Mouse (Mus musculus) heart, embryonic 16.5 days (tissue): ENCODE results near the gene Ppp1r11. TPM values are rescaled to one million over a fixed set of nuclear protein-coding genes. Genes with fewer than 3 reads are reported as not detected.

Experiments used
- ATAC-seq: fragments of 200-750 bp; cut with Nextera tagmentation; replicated peaks from 2 replicates; pipeline ENCODE4 v1.8.0; 2017; ENCODE audit warnings: moderate number of reproducible peaks; ENCODE audit not compliant: insufficient read depth, low FRiP score; ENCODE audit errors: extremely low read depth
- H3K27ac ChIP-seq: fragments of 300-500 bp; sonication (generic); 2 replicates; pipeline ENCODE4 v1.5.1; 2014; ENCODE audit warnings: mild to moderate bottlenecking, low read length, control low read depth, moderate library complexity
- H3K27me3 ChIP-seq: fragments of 300-500 bp; sonication (generic); 2 replicates; pipeline ENCODE4 v1.6.1; 2014; ENCODE audit warnings: low read length, mixed read lengths; ENCODE audit not compliant: control insufficient read depth, insufficient read depth
- H3K36me3 ChIP-seq: fragments of 300-500 bp; sonication (generic); 2 replicates; pipeline ENCODE4 v1.6.1; 2014; ENCODE audit not compliant: control insufficient read depth, insufficient read depth
- H3K4me1 ChIP-seq: fragments of 300-500 bp; sonication (generic); 2 replicates; pipeline ENCODE4 v1.6.1; 2014; ENCODE audit warnings: low read length, mixed read lengths; ENCODE audit not compliant: control insufficient read depth, insufficient read depth
- H3K4me2 ChIP-seq: fragments of 300-500 bp; sonication (generic); 2 replicates; pipeline ENCODE4 v1.6.1; 2014; ENCODE audit warnings: low read depth, mild to moderate bottlenecking, control low read depth, low read length
- H3K4me3 ChIP-seq: fragments of 300-500 bp; sonication (generic); 2 replicates; pipeline ENCODE4 v1.5.1; 2014; ENCODE audit warnings: mild to moderate bottlenecking, control low read depth, low read length
- H3K9ac ChIP-seq: fragments of 300-500 bp; sonication (generic); 2 replicates; pipeline ENCODE4 v1.6.1; 2014; ENCODE audit warnings: low read length, control low read depth
- H3K9me3 ChIP-seq: fragments of 300-500 bp; sonication (generic); replicated peaks from 2 replicates; pipeline ENCODE4 v1.6.1; 2016; ENCODE audit warnings: low read length; ENCODE audit not compliant: control insufficient read depth
- WGBS: fragments of 180-500 bp; shearing (Covaris S2); extraction: QIAGEN DNeasy Blood & Tissue Kit; methylation state at CpG from one replicate; pipeline ENCODE4 v1.1.7; 2014; 5-methylcytosine and 5-hydroxymethylcytosine counted together
- polyA plus RNA-seq: library from polyadenylated mRNA; unstranded; fragments of >200 nt; fragmentation: Nextera tagmentation; extraction: Ambion mirVana; gene quantifications from 2 replicates; pipeline ENCODE4 v1.2.1, GENCODE M21; 2015

Gene Ppp1r11
- polyA plus RNA-seq, 1 experiment from 2014 or later: 81.4 TPM

GRCm38 (mm10) chr17:36912031-36912430 lies 39.5 kb downstream of the Ppp1r11 start:
- Histone ChIP-seq H3K27me3 (peaks cover 12% of the 10 kb centered on the region), H3K9ac (no peak overlapping the region), H3K9me3 (no peaks in the 10 kb centered on the region), H3K36me3 (no peaks in the 10 kb centered on the region), H3K4me3 (no peak overlapping the region), H3K4me2 (no peak overlapping the region), H3K4me1 (no peaks in the 10 kb centered on the region), H3K27ac (no peak overlapping the region)
- no peak for ATAC-seq
- 57% methylated on average over 2 of the region's 2 CpGs for WGBS

- H3K36me3 ChIP-seq: no peaks in the 10 kb centered on the region
- no peak overlapping the region for H3K27ac ChIP-seq
- no peaks in the 10 kb centered on the region for H3K4me1 ChIP-seq
- no peak for ATAC-seq
- H3K4me2 ChIP-seq: no peak overlapping the region
- H3K9me3 ChIP-seq: no peaks in the 10 kb centered on the region
- no peak overlapping the region for H3K9ac ChIP-seq
- H3K27me3 ChIP-seq: peaks cover 9% of the 10 kb centered on the region
- 43% methylated on average over 4 of the region's 4 CpGs for WGBS
- H3K4me3 ChIP-seq: no peak overlapping the region
Measured at GRCm38 (mm10) chr17:36909802-36910201, 41.7 kb downstream of the Ppp1r11 start.

- Histone ChIP-seq H3K27ac (no peak overlapping the region), H3K4me2 (no peak overlapping the region), H3K4me1 (no peaks in the 10 kb centered on the region), H3K27me3 (peaks cover 9% of the 10 kb centered on the region), H3K4me3 (no peak overlapping the region), H3K9ac (no peak overlapping the region), H3K36me3 (no peaks in the 10 kb centered on the region), H3K9me3 (no peaks in the 10 kb centered on the region)
- ATAC-seq: no peak
- 42% methylated on average over 1 of the region's 1 CpGs for WGBS
Measured at GRCm38 (mm10) chr17:36908235-36908634, 43.3 kb downstream of the Ppp1r11 start.

GRCm38 (mm10) chr17:36903651-36904050 lies 47.9 kb downstream of the Ppp1r11 start:
- H3K27me3 ChIP-seq: no peaks in the 10 kb centered on the region; the same call in 1 of the 2 replicates
- no peaks in the 10 kb centered on the region for H3K9me3 ChIP-seq
- no peak for ATAC-seq
- no peaks in the 10 kb centered on the region for H3K36me3 ChIP-seq
- WGBS: 59% methylated on average over 3 of the region's 3 CpGs
- H3K9ac ChIP-seq: no peak overlapping the region
- no peak overlapping the region for H3K4me2 ChIP-seq
- no peak overlapping the region for H3K27ac ChIP-seq
- no peak overlapping the region for H3K4me3 ChIP-seq
- no peaks in the 10 kb centered on the region for H3K4me1 ChIP-seq

GRCm38 (mm10) chr17:36900691-36901090 lies 50.9 kb downstream of the Ppp1r11 start:
- Histone ChIP-seq H3K4me3 (no peak overlapping the region), H3K27ac (no peak overlapping the region), H3K27me3 (no peaks in the 10 kb centered on the region), H3K4me2 (no peak overlapping the region), H3K9ac (no peak overlapping the region), H3K9me3 (no peaks in the 10 kb centered on the region), H3K36me3 (no peaks in the 10 kb centered on the region), H3K4me1 (no peaks in the 10 kb centered on the region)
- no peak for ATAC-seq
- 31% methylated on average over 1 of the region's 1 CpGs for WGBS

- ATAC-seq: no peak
- Histone ChIP-seq H3K9me3 (no peaks in the 10 kb centered on the region), H3K27ac (no peak overlapping the region)
Measured at GRCm38 (mm10) chr17:36900001-36900400, 51.5 kb downstream of the Ppp1r11 start.

GRCm38 (mm10) chr17:36899376-36899775 lies 52.2 kb downstream of the Ppp1r11 start:
- H3K27ac ChIP-seq: no peak overlapping the region

More at GRCm38 (mm10) chr17:36900001-36900400, 51.5 kb downstream of the Ppp1r11 start:
- no peak overlapping the region for H3K4me3 ChIP-seq
- H3K4me2 ChIP-seq: no peak overlapping the region
- no peaks in the 10 kb centered on the region for H3K27me3 ChIP-seq
- 65% methylated on average over 5 of the region's 5 CpGs for WGBS
- H3K9ac ChIP-seq: no peak overlapping the region
- H3K36me3 ChIP-seq: no peaks in the 10 kb centered on the region
- no peaks in the 10 kb centered on the region for H3K4me1 ChIP-seq

More at GRCm38 (mm10) chr17:36899376-36899775, 52.2 kb downstream of the Ppp1r11 start:
- Histone ChIP-seq H3K9me3 (no peaks in the 10 kb centered on the region), H3K4me1 (no peaks in the 10 kb centered on the region), H3K4me2 (no peak overlapping the region), H3K36me3 (no peaks in the 10 kb centered on the region), H3K27me3 (no peaks in the 10 kb centered on the region), H3K4me3 (no peak overlapping the region), H3K9ac (no peak overlapping the region)
- no peak for ATAC-seq
- 66% methylated on average over 4 of the region's 4 CpGs for WGBS

Other genes starting within 250 kb of the Ppp1r11 start
- gene H2-M10.5, start 178.8 kb downstream of the Ppp1r11 start, polyA plus RNA-seq: not detected in 2 replicates
- gene H2-M10.6, start 139.6 kb downstream of the Ppp1r11 start, polyA plus RNA-seq: not detected in 2 replicates
- gene Trim26, start 114.6 kb downstream of the Ppp1r11 start, polyA plus RNA-seq: 23.5 and 23.7 TPM in 2 replicates
- gene Trim15, start 84.5 kb downstream of the Ppp1r11 start, polyA plus RNA-seq: 0.13 TPM in 1 of 2 replicates, not detected in the other
- gene Trim10, start 82.2 kb downstream of the Ppp1r11 start, polyA plus RNA-seq: 5.8 and 6.1 TPM in 2 replicates
- gene Trim40, start 61.6 kb downstream of the Ppp1r11 start, polyA plus RNA-seq: 0.11 TPM in 1 of 2 replicates, not detected in the other
- 0.13 TPM in 1 of 2 replicates, not detected in the other for gene Trim31, start 53.6 kb downstream of the Ppp1r11 start, polyA plus RNA-seq
- 0.22 and 0.40 TPM in 2 replicates for gene Rnf39, start 8.8 kb downstream of the Ppp1r11 start, polyA plus RNA-seq
- 41.6 and 43.7 TPM in 2 replicates for gene Znrd1, start 6.8 kb upstream of the Ppp1r11 start, polyA plus RNA-seq
- gene Znrd1as, start 6.9 kb upstream of the Ppp1r11 start, polyA plus RNA-seq: 7.8 and 9.3 TPM in 2 replicates
- not detected in 2 replicates for gene 2410137M14Rik, start 29.5 kb upstream of the Ppp1r11 start, polyA plus RNA-seq
- gene H2-M5, start 37.8 kb upstream of the Ppp1r11 start, polyA plus RNA-seq: 0.30 and 0.37 TPM in 2 replicates
- gene Zfp57, start 49.4 kb upstream of the Ppp1r11 start, polyA plus RNA-seq: 30.3 and 31.9 TPM in 2 replicates
- gene Mog, start 71.7 kb upstream of the Ppp1r11 start, polyA plus RNA-seq: not detected in 2 replicates
- gene Gabbr1, start 94.2 kb upstream of the Ppp1r11 start, polyA plus RNA-seq: 3.7 and 4.1 TPM in 2 replicates
- not detected in 2 replicates for gene Olfr90, start 136.8 kb upstream of the Ppp1r11 start, polyA plus RNA-seq
- gene Olfr91, start 146.5 kb upstream of the Ppp1r11 start, polyA plus RNA-seq: not detected in 2 replicates
- not detected in 2 replicates for gene Olfr92, start 168.3 kb upstream of the Ppp1r11 start, polyA plus RNA-seq
- gene Olfr93, start 209.8 kb upstream of the Ppp1r11 start, polyA plus RNA-seq: not detected in 2 replicates
- 2.8 and 5.6 TPM in 2 replicates for gene Ubd, start 242.2 kb upstream of the Ppp1r11 start, polyA plus RNA-seq
- not detected in 2 replicates for gene Olfr94, start 249.3 kb upstream of the Ppp1r11 start, polyA plus RNA-seq